Mouse (Mus musculus) neural tube, embryonic 14.5 days (tissue): Measurements from ENCODE around the gene Cd3eap. TPM values are rescaled to one million over a fixed set of nuclear protein-coding genes. Genes with fewer than 3 reads are reported as not detected.

Experiments used
- ATAC-seq: fragments of 200-750 bp; cut with Nextera tagmentation; 2 replicates; pipeline ENCODE4 v1.8.0; 2017; ENCODE audit warnings: low read depth, mild to moderate bottlenecking, moderate TSS enrichment, moderate library complexity
- H3K27ac ChIP-seq: fragments of 300-500 bp; sonication (generic); 2 replicates; pipeline ENCODE4 v1.5.1; 2014; ENCODE audit warnings: low read depth, mild to moderate bottlenecking, control low read depth, low read length, moderate library complexity, mixed read lengths
- H3K27me3 ChIP-seq: fragments of 300-500 bp; sonication (generic); 2 replicates; pipeline ENCODE4 v1.6.1; 2014; ENCODE audit warnings: low read length; ENCODE audit not compliant: control insufficient read depth, insufficient read depth
- H3K36me3 ChIP-seq: fragments of 300-500 bp; sonication (generic); 2 replicates; pipeline ENCODE4 v1.6.1; 2014; ENCODE audit warnings: low read length, mixed read lengths; ENCODE audit not compliant: control insufficient read depth, insufficient read depth
- H3K4me1 ChIP-seq: fragments of 300-500 bp; sonication (generic); 2 replicates; pipeline ENCODE4 v1.6.1; 2014; ENCODE audit warnings: low read length; ENCODE audit not compliant: control insufficient read depth, insufficient read depth
- H3K4me2 ChIP-seq: fragments of 300-500 bp; sonication (generic); 2 replicates; pipeline ENCODE4 v1.6.1; 2014; ENCODE audit warnings: mild to moderate bottlenecking, low read depth, low read length, control low read depth
- H3K4me3 ChIP-seq: fragments of 300-500 bp; sonication (generic); 2 replicates; pipeline ENCODE4 v1.5.1; 2014; ENCODE audit warnings: low read depth, low read length, control low read depth, mixed read lengths
- H3K9ac ChIP-seq: fragments of 300-500 bp; sonication (generic); replicated peaks from 2 replicates; pipeline ENCODE4 v1.6.1; 2014; ENCODE audit warnings: low read depth, mild to moderate bottlenecking, control low read depth, low read length, mixed read lengths
- H3K9me3 ChIP-seq: fragments of 300-500 bp; sonication (generic); 2 replicates; pipeline ENCODE4 v1.6.1; 2016; ENCODE audit warnings: low read length; ENCODE audit not compliant: control insufficient read depth
- whole genome bisulfite sequencing: fragments of 180-500 bp; shearing (Covaris S2); extraction: QIAGEN DNeasy Blood & Tissue Kit; methylation state at CpG from one replicate; pipeline ENCODE4 v1.1.7; 2014; 5-methylcytosine and 5-hydroxymethylcytosine counted together
- polyA plus RNA-seq: library from polyadenylated mRNA; unstranded; fragments of >200 nt; fragmentation: Nextera tagmentation; extraction: Ambion mirVana; gene quantifications from 2 replicates; pipeline ENCODE4 v1.2.1, GENCODE M21; 2014

Cd3eap gene
- polyA plus RNA-seq, 1 experiment from 2014 or later: 21.5 TPM

DNA sequence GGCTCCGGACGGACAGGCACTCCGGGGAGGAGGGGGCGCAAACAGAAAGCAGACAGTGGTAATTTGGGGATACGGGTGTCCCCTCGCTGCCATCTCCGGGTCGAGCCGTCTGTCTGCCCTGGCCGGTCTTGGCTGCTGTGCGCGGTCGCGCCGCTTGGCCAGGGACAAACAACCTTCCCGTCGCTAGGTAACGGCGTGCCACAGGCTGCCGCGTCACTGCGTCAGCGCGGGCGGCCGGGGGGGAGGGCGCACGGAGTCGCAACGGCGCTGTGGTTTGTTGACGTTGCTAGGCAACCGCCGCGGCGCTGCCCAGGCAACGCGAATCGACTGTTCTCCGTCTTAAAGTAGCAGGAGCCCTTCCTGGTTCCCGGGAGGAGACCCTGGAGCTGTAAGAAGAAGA is 39.4 kb downstream of the Cd3eap start:
- no peak overlapping the region for H3K27ac ChIP-seq
- no peaks in the 10 kb centered on the region for H3K27me3 ChIP-seq
- H3K9me3 ChIP-seq: no peaks in the 10 kb centered on the region
- under 1% methylated on average over 41 of the region's 41 CpGs for WGBS
- H3K4me1 ChIP-seq: peaks cover 9% of the 10 kb centered on the region; the same call in 1 of the 2 replicates
- peak overlapping the region; percentile 42; the same call in 1 of the 2 replicates for H3K9ac ChIP-seq
- peak overlapping the region; percentile 85 for H3K4me2 ChIP-seq
- peak; percentile 96 for ATAC-seq
- H3K4me3 ChIP-seq: peak overlapping the region; percentile 34
- H3K36me3 ChIP-seq: no peaks in the 10 kb centered on the region

GRCm38 (mm10) chr7:19319458-19319857 is 39.8 kb downstream of the Cd3eap start:
- no peaks in the 10 kb centered on the region for H3K36me3 ChIP-seq
- peak overlapping the region; percentile 85 for H3K4me2 ChIP-seq
- peak overlapping the region; percentile 34 for H3K4me3 ChIP-seq
- no peaks in the 10 kb centered on the region for H3K9me3 ChIP-seq
- peak overlapping the region; percentile 42; the same call in 1 of the 2 replicates for H3K9ac ChIP-seq
- peak; percentile 81 for ATAC-seq
- no peak overlapping the region for H3K27ac ChIP-seq
- 21% methylated on average over 9 of the region's 9 CpGs for WGBS
- H3K4me1 ChIP-seq: peaks cover 9% of the 10 kb centered on the region; the same call in 1 of the 2 replicates
- no peaks in the 10 kb centered on the region for H3K27me3 ChIP-seq

DNA sequence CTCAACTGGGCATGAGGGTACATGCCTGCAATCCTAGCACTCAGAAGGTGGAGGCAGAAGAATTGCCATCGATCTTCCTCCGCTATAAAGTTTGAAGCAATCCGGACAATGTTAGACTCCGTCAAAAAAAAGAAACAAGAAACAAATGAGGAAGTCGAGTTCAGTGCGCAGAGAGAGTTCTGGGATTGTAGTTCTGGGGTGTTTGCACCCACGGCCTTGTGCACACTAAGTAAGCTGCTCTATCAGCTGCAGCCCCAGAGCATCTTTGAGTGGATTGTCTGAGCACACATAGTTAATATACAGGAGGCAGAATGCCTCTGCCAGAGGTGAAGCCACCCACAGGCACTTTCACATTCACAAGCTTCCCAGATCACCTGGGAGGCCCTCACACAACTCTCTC is 40.6 kb downstream of the Cd3eap start:
- Histone ChIP-seq H3K9me3 (no peaks in the 10 kb centered on the region), H3K27me3 (no peaks in the 10 kb centered on the region), H3K4me3 (no peak overlapping the region), H3K36me3 (no peaks in the 10 kb centered on the region), H3K9ac (no peak overlapping the region), H3K4me2 (no peak overlapping the region), H3K27ac (no peak overlapping the region), H3K4me1 (peaks cover 9% of the 10 kb centered on the region; the same call in 1 of the 2 replicates)
- no peak for ATAC-seq
- WGBS: 81% methylated on average over 7 of the region's 7 CpGs

- ATAC-seq: no peak
- H3K4me2 ChIP-seq: no peak overlapping the region
These were observed 41.1 kb downstream of the Cd3eap start for GRCm38 (mm10) chr7:19318201-19318600.

DNA sequence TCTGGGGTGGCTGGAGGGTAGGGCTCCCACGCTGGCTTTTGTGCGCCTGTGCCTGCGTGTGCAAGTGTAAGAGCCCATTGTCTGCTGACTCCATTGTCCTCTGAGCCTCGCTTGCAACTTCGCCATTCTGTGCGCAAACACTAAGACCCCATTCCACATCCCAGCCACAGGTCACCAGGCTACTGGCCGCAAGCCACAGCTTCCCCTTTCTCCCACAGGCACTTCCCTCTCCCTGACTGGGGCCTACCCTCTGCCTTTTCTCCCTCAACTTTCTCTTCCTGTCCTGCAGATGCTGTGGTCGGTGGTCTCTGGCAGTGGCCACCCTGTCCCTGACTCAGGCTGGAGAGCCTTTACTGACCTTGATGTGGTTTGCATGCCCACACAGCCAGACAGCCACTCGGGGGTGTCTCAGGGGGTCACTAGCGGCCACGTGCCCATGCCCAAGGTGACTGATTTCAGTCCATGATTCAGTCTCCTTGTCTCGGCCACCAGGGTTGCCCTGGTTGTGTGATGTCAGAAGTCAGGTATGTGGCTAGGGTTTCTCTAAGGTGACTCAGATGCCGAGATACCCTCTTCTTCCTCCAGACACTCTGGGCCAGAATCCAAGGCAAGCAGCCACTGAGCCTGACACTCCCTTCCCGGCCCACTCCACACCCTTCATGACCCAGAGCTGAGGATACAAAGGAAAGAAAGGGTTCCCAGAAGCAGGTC is 42.7 kb downstream of the Cd3eap start:
- Histone ChIP-seq H3K4me2 (no peak overlapping the region), H3K9ac (no peak overlapping the region), H3K4me3 (no peak overlapping the region), H3K27me3 (no peaks in the 10 kb centered on the region), H3K27ac (no peak overlapping the region), H3K9me3 (no peaks in the 10 kb centered on the region), H3K36me3 (no peaks in the 10 kb centered on the region), H3K4me1 (peaks cover 9% of the 10 kb centered on the region; the same call in 1 of the 2 replicates)
- 46% methylated on average over 14 of the region's 14 CpGs for WGBS
- no peak for ATAC-seq

More at GRCm38 (mm10) chr7:19318201-19318600, 41.1 kb downstream of the Cd3eap start:
- Histone ChIP-seq H3K9me3 (no peaks in the 10 kb centered on the region), H3K27ac (no peak overlapping the region), H3K36me3 (no peaks in the 10 kb centered on the region), H3K4me1 (peaks cover 9% of the 10 kb centered on the region; the same call in 1 of the 2 replicates), H3K4me3 (no peak overlapping the region), H3K27me3 (no peaks in the 10 kb centered on the region), H3K9ac (no peak overlapping the region)
- 73% methylated on average over 2 of the region's 2 CpGs for WGBS

DNA sequence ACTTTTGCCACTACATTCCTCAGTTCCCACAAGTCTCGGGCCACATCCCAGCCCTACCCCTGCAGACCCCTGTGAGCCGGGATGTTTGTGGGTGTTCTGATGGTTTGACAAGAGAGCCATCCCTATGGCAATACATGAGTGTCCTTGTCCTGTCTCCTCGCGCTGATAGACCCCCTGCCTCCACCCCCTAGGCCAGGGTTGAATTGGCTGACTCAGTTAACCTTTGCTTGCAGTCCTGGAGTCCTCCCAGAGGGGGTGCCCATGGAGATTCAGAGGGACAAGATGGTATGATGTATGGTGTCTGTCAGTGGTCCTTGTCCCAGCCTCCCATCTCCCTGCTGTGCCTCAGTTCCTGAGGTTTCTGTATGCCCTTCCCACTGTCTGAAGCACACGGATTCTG is 45.2 kb downstream of the Cd3eap start:
- H3K27me3 ChIP-seq: no peaks in the 10 kb centered on the region
- no peak overlapping the region for H3K4me3 ChIP-seq
- no peak overlapping the region for H3K9ac ChIP-seq
- WGBS: 47% methylated on average over 5 of the region's 5 CpGs
- ATAC-seq: no peak
- H3K4me1 ChIP-seq: peaks cover 7% of the 10 kb centered on the region
- H3K9me3 ChIP-seq: no peaks in the 10 kb centered on the region
- H3K27ac ChIP-seq: no peak overlapping the region
- no peak overlapping the region for H3K4me2 ChIP-seq
- no peaks in the 10 kb centered on the region for H3K36me3 ChIP-seq

- Histone ChIP-seq H3K4me1 (peaks cover 14% of the 10 kb centered on the region), H3K27ac (no peak overlapping the region), H3K36me3 (no peaks in the 10 kb centered on the region), H3K4me3 (no peak overlapping the region), H3K9me3 (no peaks in the 10 kb centered on the region), H3K4me2 (no peak overlapping the region), H3K9ac (no peak overlapping the region), H3K27me3 (0 out of 2 replicates have a peak, but pooled peaks cover under 1% of the 10 kb centered on the region)
- 42% methylated on average over 4 of the region's 4 CpGs for WGBS
- ATAC-seq: no peak
These were observed 47.3 kb downstream of the Cd3eap start for GRCm38 (mm10) chr7:19311991-19312390.

DNA sequence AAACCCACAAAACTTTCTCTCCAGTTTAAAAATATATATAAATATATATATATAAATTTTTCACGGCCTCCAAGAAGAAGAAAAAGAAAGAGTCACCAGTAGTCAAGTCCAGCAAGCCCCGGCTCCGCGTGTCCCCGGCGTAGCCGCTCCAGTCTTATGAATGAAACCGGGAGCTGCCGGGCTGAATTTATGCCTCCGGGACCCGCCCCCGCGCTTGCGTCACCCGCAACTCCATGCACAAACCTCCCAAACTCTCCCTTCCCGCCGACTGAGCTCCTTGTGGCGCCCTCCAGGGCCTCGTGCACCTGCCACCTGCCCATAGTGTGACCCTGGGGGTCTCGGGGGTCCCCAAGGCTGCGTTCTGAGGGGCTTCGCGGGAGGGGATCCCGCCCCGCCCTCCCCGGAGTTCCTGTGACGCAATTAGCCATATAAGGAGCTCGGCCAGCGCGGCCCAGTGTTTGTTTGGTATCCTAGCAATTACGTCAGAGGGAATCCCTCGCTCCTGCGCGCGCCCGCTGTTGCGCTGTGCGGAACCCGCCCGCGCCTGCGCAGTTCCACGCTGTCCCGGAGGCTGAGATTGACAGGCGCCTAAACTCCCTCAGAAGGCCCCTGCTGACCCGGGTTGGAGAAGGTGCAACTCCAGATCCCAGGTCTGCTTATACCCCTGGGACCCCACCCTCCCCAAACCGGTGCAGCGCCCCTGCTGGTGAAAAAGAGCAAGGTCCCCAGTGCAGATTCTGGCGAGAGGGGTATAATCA is 49.2 kb downstream of the Cd3eap start, which contains the start of gene Fosb:
Gene Fosb (minus strand): TSS at position 168 of the 758 bp plus-strand sequence.
- Histone ChIP-seq H3K4me2 (peak within 1 kb of the TSS; percentile 83), H3K9ac (peak within 1 kb of the TSS; percentile 50), H3K9me3 (no peaks in the 10 kb centered on the region), H3K4me1 (peaks cover 14% of the 10 kb centered on the region), H3K27me3 (peaks cover 18% of the 10 kb centered on the region), H3K27ac (0 out of 2 replicates have a peak within 1 kb of the TSS, but pooled peaks have one; percentile 22), H3K36me3 (no peaks in the 10 kb centered on the region), H3K4me3 (peak within 1 kb of the TSS; percentile 52)
- peak; percentile 85 for ATAC-seq
- WGBS: under 1% methylated on average over 45 of the region's 49 CpGs
